Mouse (Mus musculus) left cerebral cortex, adult 2 months (tissue): ENCODE measurements around the gene Fam92b. TPM values are rescaled to one million over a fixed set of nuclear protein-coding genes. Genes with fewer than 3 reads are reported as not detected.

Source experiments
- DNase-seq, 2 experiments: peaks; one replicate each; pipeline ENCODE4 v3.0.0; 2021 to 2022; ENCODE audit warnings: low spot score in 2 of 2, mixed read lengths in 1 of 2; ENCODE audit errors: extremely low spot score in 1 of 2
- H3K27ac ChIP-seq: fragments of 200-600 bp; 2 replicates; pipeline ENCODE4 v1.8.1; 2022
- H3K4me3 ChIP-seq: fragments of 200-600 bp; 2 replicates; pipeline ENCODE4 v1.8.1; 2022
- CTCF ChIP-seq: fragments of 200-600 bp; IDR thresholded peaks from 2 replicates; pipeline ENCODE4 v1.8.1; 2022; ENCODE audit warnings: antibody characterized with exemption, mild to moderate bottlenecking, moderate library complexity
- intact Hi-C: fragments of 180-260 bp; cut with DNase I; formaldehyde crosslinking; loops from one replicate; pipeline ENCODE4 v1.15.1; 2025
- total RNA-seq, 2 experiments: library from RNA; stranded (reverse); gene quantifications; 2 replicates each; pipeline ENCODE4 v1.2.3; 2021

Fam92b gene
- total RNA-seq, 2 experiments from 2014 or later, result 0.68 to 1.0 TPM

- TF ChIP-seq CTCF, result no peak
- Histone ChIP-seq H3K4me3 (no peak overlapping the region), H3K27ac (no peak overlapping the region)
- intact Hi-C loops, result no loop called here
- DNase-seq, result peak; percentile 48 to 59
Measured at GRCm38 (mm10) chr8:120167821-120168220, 9.4 kb downstream of the Fam92b start.

DNA sequence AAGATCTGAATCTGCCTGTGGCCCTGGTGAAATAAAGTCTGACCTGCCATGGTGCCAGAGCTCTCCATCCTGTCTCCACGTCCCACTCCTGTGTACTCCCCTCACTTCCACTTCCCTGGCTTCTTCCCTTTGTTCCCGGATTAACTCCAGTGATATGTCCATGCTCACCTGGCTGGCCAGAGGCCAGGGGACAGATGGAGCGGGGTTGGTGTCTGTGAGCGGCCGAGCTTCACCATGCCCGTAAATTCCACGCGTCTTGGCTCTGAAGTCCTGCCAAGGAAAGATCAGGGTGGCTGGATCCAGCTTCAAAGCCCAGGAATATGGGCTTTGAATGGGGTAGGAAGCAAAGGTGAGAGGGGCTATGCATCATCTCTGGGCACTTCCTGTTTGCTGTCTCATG, 10.1 kb downstream of the Fam92b start:
- no peak for DNase-seq
- H3K27ac ChIP-seq, result no peak overlapping the region
- no peak overlapping the region for H3K4me3 ChIP-seq
- TF ChIP-seq CTCF, result no peak
- intact Hi-C loops, result no loop called here

DNA sequence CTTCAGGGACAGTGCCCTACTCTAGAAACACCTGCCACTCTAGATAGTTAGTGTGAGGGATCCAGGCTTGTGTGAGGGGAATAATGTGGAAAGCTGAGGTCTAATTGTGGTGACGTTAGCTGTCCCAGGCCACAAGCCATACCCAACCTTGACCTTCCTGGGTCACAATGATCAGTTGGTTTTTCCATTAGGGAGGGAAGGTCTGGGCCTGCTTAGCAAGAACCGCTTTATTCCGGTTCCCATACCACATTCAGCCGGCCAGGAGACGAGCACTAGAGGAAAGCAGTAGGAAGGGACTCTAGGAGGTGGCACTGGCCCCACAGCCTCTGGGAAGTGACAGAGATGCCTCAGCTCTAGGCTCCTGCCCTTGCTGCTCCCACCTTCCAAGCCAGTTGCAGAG, 13.2 kb downstream of the Fam92b start:
- intact Hi-C loops, result no loop called here
- H3K27ac ChIP-seq, result no peak overlapping the region
- no peak for DNase-seq
- TF ChIP-seq CTCF, result no peak
- H3K4me3 ChIP-seq, result no peak overlapping the region

DNA sequence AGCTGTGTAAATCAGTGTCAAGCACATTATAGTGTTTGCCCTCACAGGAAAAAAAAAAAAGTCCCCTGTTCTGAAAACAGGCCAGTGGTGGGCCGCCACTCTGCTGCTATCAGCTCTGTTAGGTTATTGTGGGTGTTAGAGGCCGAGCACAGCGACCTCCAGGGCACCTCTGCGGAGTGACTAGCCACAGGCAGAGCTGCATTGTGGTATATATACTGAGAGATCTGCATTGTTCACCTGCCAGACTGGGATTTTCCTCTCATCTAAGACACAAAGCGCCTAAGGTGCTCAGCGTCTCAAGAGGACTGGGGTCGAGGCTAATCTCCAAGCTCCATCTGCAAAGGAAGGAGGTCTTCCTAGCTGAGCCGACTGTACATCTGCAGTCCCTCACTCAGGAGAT, 13.9 kb downstream of the Fam92b start:
- DNase-seq, result no peak
- H3K4me3 ChIP-seq, result no peak overlapping the region
- TF ChIP-seq CTCF, result no peak
- intact Hi-C loops, result no loop called here
- no peak overlapping the region for H3K27ac ChIP-seq

DNA sequence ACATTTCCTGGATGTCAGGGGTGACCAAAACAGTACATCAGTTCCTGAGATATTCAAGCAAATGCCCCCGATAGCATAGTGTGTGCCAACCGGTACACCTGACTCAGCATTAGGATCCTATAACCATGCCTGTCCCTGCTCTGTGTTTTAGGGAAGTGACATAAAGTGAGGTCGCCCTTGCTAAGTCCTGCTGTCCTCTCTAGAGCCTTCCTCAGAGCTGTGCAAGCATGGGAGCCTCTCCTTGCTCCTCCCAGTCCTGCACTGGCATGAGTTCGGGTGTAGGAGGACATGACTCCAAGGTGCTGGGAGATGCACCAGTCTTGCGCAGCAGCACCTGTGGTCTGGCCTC, 14.9 kb downstream of the Fam92b start:
- Histone ChIP-seq H3K4me3 (no peak overlapping the region), H3K27ac (peak overlapping the region; percentile 17; the same call in 1 of the 2 replicates)
- intact Hi-C loops, result no loop called here
- TF ChIP-seq CTCF, result no peak
- DNase-seq, result no peak

- peak overlapping the region; percentile 51; the same call in 1 of the 2 replicates for H3K27ac ChIP-seq
Measured at GRCm38 (mm10) chr8:120161658-120162403, 15.4 kb downstream of the Fam92b start.

DNA sequence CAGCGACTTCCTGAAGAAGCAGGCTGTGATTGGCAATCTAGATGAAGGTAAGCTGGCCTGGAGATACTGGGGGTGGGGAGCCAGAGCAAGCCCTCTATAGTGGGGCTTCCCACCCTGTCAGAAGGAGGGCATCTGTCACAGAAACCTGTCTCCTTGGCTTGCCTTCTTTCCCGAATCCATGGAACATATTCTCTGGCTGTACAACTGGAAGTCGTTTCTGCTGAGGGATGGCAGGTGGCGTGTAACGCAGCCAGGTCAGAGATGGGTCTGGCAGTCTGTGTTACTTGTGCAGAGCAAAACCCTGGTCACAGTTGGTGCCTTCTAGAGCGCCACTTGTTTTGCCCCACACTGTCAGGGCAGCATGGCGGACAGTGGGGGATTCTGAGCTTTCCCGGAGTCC, 16.9 kb downstream of the Fam92b start:
- TF ChIP-seq CTCF, result no peak
- intact Hi-C loops, result no loop called here
- no peak overlapping the region for H3K27ac ChIP-seq
- H3K4me3 ChIP-seq, result no peak overlapping the region
- DNase-seq, result no peak

More at GRCm38 (mm10) chr8:120161658-120162403, 15.4 kb downstream of the Fam92b start:
- DNase-seq, result no peak
- no peak for TF ChIP-seq CTCF
- intact Hi-C loops, result no loop called here
- no peak overlapping the region for H3K4me3 ChIP-seq

DNA sequence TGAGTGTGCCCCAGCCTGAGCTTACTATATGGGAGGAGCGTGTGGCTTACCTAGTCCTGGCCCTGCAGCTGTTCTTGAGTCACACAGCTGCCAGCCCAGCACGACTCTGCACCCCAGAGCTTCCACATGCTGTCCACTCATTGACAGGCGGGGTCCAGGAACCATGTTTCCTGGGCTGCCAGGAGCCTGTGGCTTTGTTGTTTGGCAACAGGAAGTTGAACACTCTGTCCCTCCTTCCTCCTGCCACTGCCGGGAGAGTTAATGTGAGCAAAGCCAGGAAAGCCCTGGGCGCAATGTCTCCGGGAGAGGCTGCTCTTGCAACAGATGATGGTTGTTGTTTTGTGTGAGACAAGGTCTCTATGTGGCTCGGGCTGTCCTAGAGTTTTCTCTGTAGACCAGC, 24.6 kb downstream of the Fam92b start:
- TF ChIP-seq CTCF, result no peak
- intact Hi-C loops, result no loop called here
- H3K4me3 ChIP-seq, result no peak overlapping the region
- DNase-seq, result no peak
- no peak overlapping the region for H3K27ac ChIP-seq

DNA sequence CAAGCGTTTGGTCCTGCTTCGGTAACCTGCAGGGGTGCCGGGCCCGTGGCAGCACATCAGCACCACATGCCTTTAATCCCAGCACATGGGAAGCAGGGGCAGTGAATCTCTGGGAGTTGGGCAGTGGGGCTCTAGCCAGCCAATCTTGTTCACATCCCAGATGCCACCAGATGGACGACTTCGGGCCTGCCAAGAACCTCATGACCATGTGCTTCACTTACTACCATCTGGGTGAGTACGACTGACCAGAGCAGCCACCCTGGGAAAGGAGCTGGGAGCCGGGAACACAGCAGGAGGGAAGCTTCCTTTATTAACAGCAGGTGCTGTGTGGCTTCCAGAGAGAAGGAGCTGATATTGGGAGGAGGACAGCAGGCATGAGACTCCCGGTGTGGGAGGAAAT, 26.1 kb downstream of the Fam92b start:
- Histone ChIP-seq H3K4me3 (no peak overlapping the region), H3K27ac (no peak overlapping the region)
- no peak for DNase-seq
- no peak for TF ChIP-seq CTCF
- intact Hi-C loops, result no loop called here

DNA sequence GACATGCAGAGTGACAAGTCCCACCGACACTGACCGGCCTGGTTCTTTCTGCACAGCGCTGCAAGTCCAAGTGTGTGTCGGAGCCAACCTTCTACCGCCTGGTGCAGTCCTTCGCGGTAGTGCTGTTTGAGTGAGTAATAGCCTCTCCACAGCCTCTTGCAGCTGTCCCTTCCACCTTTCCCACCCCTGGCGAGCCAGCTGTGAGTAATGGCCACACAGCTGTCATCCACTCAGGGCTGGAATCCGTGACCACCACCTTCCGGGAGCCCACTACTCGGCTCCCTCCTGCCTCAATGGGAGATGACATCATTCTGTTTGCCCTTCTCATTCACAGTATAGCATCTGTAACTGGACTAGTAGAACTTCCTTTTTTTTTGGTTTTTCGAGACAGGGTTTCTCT, 27.2 kb downstream of the Fam92b start:
- DNase-seq, result no peak
- no peak for TF ChIP-seq CTCF
- no peak overlapping the region for H3K4me3 ChIP-seq
- H3K27ac ChIP-seq, result no peak overlapping the region
- intact Hi-C loops, result no loop called here

DNA sequence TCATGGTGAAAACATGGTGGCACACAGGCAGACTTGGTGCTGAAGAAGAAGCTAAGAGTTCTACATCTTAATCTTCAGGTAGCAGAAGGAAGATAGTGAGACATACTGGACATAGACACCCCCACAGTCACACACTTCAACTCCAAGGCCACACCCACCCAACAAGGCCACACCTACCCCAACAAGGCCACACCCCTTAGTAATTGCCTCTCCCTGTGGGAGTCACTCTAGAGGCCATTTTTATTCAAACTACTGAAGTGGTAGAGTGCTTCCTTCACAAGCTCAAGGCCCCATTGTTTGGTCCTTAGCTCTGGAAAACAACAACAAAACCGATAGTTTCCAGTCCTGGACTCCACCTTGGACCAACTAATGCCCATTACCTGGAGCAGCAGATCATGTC, 31.2 kb downstream of the Fam92b start:
- no peak for DNase-seq
- Histone ChIP-seq H3K4me3 (no peak overlapping the region), H3K27ac (no peak overlapping the region; the same call in 1 of the 2 replicates)
- intact Hi-C loops, result no loop called here
- TF ChIP-seq CTCF, result no peak

DNA sequence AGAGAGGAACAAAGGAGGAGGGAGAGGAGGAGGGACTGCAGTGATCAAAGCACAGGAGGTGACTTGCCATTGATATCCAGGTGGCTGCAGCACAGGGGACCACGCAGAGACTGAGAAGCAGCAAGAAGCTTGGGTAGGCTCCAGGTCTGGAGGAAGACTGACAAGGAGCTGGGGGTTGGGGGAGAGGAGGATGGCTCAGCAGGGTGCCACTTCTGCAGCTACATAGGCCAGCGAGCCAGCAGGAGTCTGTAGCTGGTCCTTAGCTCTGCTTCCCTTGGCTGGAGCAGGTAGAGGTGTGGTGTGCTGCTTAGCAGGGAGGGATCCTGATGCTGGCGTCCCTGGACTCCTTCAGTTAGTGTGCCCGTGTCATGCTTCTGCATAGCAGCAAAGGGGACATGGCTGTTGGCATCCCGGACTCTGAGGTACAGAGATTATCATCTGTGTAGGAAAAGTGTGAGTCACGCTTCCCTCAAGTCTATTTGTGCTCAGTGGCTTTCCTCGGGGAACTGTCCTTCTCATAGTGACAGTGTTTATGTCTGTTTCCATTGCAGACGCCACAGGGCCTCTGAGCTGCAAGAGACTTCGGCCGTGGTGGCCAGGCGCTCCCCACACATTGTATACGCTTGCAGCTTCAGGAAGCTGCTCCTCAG, 32.5 kb downstream of the Fam92b start:
- intact Hi-C loops, result loop anchor here (5.0 kb wide), 1 partner anchor 192 kb away; no protein-coding TSS in a partner anchor
- Histone ChIP-seq H3K27ac (peak overlapping the region; percentile 83), H3K4me3 (no peak overlapping the region)
- no peak for TF ChIP-seq CTCF
- DNase-seq, result peak in 1 of 2 experiments; percentile 49
